ENCODE assay signal across 12 mouse cellular contexts in the genomic region with DNA sequence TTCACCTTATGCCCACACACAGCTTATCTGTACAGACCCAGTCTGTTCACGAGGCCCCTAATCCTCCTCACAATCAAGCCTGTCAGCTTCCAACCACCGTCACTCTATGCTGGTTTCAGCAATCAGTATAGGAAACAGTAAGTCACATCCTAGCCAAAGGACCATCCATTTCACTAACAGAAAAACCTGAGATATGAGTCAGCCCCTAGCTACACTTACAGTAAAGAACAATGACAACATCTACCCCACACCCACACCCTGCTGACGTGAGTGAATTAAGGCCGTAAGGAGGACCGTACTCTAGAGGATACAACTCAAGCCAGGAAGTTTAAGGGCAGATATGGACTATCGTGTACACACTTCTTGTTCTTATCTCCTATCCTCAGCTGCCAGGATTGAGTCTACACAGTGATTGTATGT.
A peak's percentile ranks its signal among the peaks of the same experiment; 100 is the strongest.
DNase-seq lines count a peak whose midpoint lies in the region; ATAC-seq and TF ChIP-seq lines count a peak whose summit lies in the region.
"Had no signal": no experiment of that assay in that cellular context is flagged by ENCODE, and none has a peak within 500 bp of the region (broad histone marks: within the 10 kb centered on the region; RNA-seq: fewer than 3 reads in every experiment).

No protein-coding gene starts in this region.

- DNase-seq in liver, embryonic 11.5 days (ENCODE audit: low spot score): no peak
- no peak for DNase-seq in liver
- peak; percentile 57 for DNase-seq in MEL (ENCODE audit: low read depth, low spot score)
- no peak for DNase-seq in stomach, postnatal 0 days (ENCODE audit: low spot score)
- DNase-seq in thymus, postnatal 14 days: no peak
- DNase-seq in gastrocnemius, postnatal 14 days: no peak
- DNase-seq: adrenal gland, postnatal 25 days; cerebellum, postnatal 25 days had no signal

- peaks cover 12% of the 10 kb centered on the region for H3K4me1 ChIP-seq in liver, embryonic 11.5 days (replicated peaks; ENCODE audit: control insufficient read depth, insufficient read depth, low read length)
- H3K4me1 ChIP-seq in MEL (ENCODE audit: control insufficient read depth in 1 of 2, insufficient read depth in 2 of 2, low read length in 2 of 2): peaks cover 0 to 10% of the 10 kb centered on the region in 2 experiments; a peak in 1 of 4 replicates
- H3K4me1 ChIP-seq in liver, embryonic 12.5 days: peaks cover 35% of the 10 kb centered on the region
- no peaks in the 10 kb centered on the region for H3K4me1 ChIP-seq in stomach, postnatal 0 days (replicated peaks; ENCODE audit: control insufficient read depth, insufficient read depth)
- H3K4me1 ChIP-seq: embryonic facial prominence, embryonic 12.5 days; hindbrain, embryonic 15.5 days had no signal

- peak; percentile 82 for ATAC-seq in liver, embryonic 11.5 days (replicated peaks; ENCODE audit: low FRiP score)
- peak; percentile 77 for ATAC-seq in liver, embryonic 12.5 days
- ATAC-seq in stomach, postnatal 0 days (ENCODE audit: low FRiP score, low TSS enrichment): peak; percentile 71

- intact Hi-C loops in gastrocnemius, postnatal 14 days (cut with DNase I; ENCODE audit: low total_unique reads): no loop called here

- no peak for TF ChIP-seq CTCF in MEL (IDR thresholded peaks at IDR 0.05 in 2 of 3, conservative IDR thresholded peaks at IDR 0.05 in 1 of 3; ENCODE audit: control insufficient read depth in 1 of 3, insufficient read depth in 1 of 3, low read depth in 2 of 3, low read length in 3 of 3, poor library complexity in 1 of 3, severe bottlenecking in 1 of 3)
- no peak for TF ChIP-seq CTCF in stomach, postnatal 0 days (IDR thresholded peaks at IDR 0.05; ENCODE audit: low read depth)

- H3K4me3 ChIP-seq in liver, embryonic 11.5 days (ENCODE audit: low read depth, low read length): no peak overlapping the region
- H3K4me3 ChIP-seq in MEL (ENCODE audit: control insufficient read depth in 1 of 2, insufficient read depth in 1 of 2, low read depth in 2 of 2, low read length in 2 of 2): no peak overlapping the region
- H3K4me3 ChIP-seq in liver, embryonic 12.5 days: no peak overlapping the region
- no peak overlapping the region for H3K4me3 ChIP-seq in stomach, postnatal 0 days (ENCODE audit: low read depth, low read length)
- H3K4me3 ChIP-seq: embryonic facial prominence, embryonic 12.5 days; hindbrain, embryonic 15.5 days; megakaryocyte, embryonic 14.5 days had no signal

- H3K27me3 ChIP-seq in liver, embryonic 11.5 days (replicated peaks; ENCODE audit: control insufficient read depth, insufficient read depth, low read length): no peaks in the 10 kb centered on the region
- H3K27me3 ChIP-seq in MEL (ENCODE audit: control insufficient read depth in 1 of 2, insufficient read depth in 2 of 2, low read length in 2 of 2): no peaks in the 10 kb centered on the region
- no peaks in the 10 kb centered on the region; the same call in 1 of the 2 replicates for H3K27me3 ChIP-seq in liver, embryonic 12.5 days (replicated peaks)
- no peaks in the 10 kb centered on the region for H3K27me3 ChIP-seq in stomach, postnatal 0 days (ENCODE audit: control insufficient read depth, insufficient read depth, low read length)
- H3K27me3 ChIP-seq: embryonic facial prominence, embryonic 12.5 days; hindbrain, embryonic 15.5 days; megakaryocyte, embryonic 14.5 days had no signal

- H3K36me3 ChIP-seq in liver, embryonic 11.5 days (ENCODE audit: control insufficient read depth, insufficient read depth, low read length): peaks cover 2% of the 10 kb centered on the region; the same call in 1 of the 2 replicates
- H3K36me3 ChIP-seq in MEL (ENCODE audit: control insufficient read depth in 1 of 2, insufficient read depth in 2 of 2, low read length in 2 of 2): peaks cover 0 to 11% of the 10 kb centered on the region in 2 experiments; a peak in 3 of 4 replicates
- peaks cover 54% of the 10 kb centered on the region for H3K36me3 ChIP-seq in liver, embryonic 12.5 days
- H3K36me3 ChIP-seq in stomach, postnatal 0 days (ENCODE audit: control insufficient read depth, insufficient read depth, low read length): peaks cover 9% of the 10 kb centered on the region; the same call in 1 of the 2 replicates
- H3K36me3 ChIP-seq: hindbrain, embryonic 15.5 days had no signal

- no peaks in the 10 kb centered on the region for H3K79me2 ChIP-seq in MEL (ENCODE audit: control insufficient read depth, insufficient read depth, low read length, poor library complexity)

- no peak overlapping the region for H3K9ac ChIP-seq in liver, embryonic 11.5 days (ENCODE audit: low read depth, low read length)
- H3K9ac ChIP-seq in MEL (ENCODE audit: control insufficient read depth, low read depth, low read length, poor library complexity, severe bottlenecking): no peak overlapping the region
- H3K9ac ChIP-seq in liver, embryonic 12.5 days: no peak overlapping the region
- no peak overlapping the region for H3K9ac ChIP-seq in stomach, postnatal 0 days (ENCODE audit: low read length)
- H3K9ac ChIP-seq: embryonic facial prominence, embryonic 12.5 days; hindbrain, embryonic 15.5 days had no signal

- no peak overlapping the region for H3K4me2 ChIP-seq in liver, embryonic 11.5 days
- H3K4me2 ChIP-seq in liver, embryonic 12.5 days: no peak overlapping the region
- H3K4me2 ChIP-seq in stomach, postnatal 0 days (replicated peaks; ENCODE audit: low read depth): no peak overlapping the region
- H3K4me2 ChIP-seq: embryonic facial prominence, embryonic 12.5 days; hindbrain, embryonic 15.5 days had no signal

- no peaks in the 10 kb centered on the region for H3K9me3 ChIP-seq in liver, embryonic 11.5 days (ENCODE audit: control insufficient read depth, low read length)
- H3K9me3 ChIP-seq in MEL (replicated peaks; ENCODE audit: insufficient read depth, low read length): no peaks in the 10 kb centered on the region
- H3K9me3 ChIP-seq in liver, embryonic 12.5 days (replicated peaks): no peaks in the 10 kb centered on the region
- no peaks in the 10 kb centered on the region for H3K9me3 ChIP-seq in stomach, postnatal 0 days (ENCODE audit: control insufficient read depth, low read length)
- H3K9me3 ChIP-seq: embryonic facial prominence, embryonic 12.5 days; hindbrain, embryonic 15.5 days; megakaryocyte, embryonic 14.5 days had no signal

- WGBS in liver, embryonic 11.5 days: 31% methylated on average over 6 of the region's 6 CpGs
- 12% methylated on average over 6 of the region's 6 CpGs for WGBS in liver, embryonic 12.5 days (ENCODE audit: insufficient replicate concordance)
- 64% methylated on average over 6 of the region's 6 CpGs for WGBS in stomach, postnatal 0 days

- TF ChIP-seq POLR2A in MEL (IDR thresholded peaks at IDR 0.05; ENCODE audit: control insufficient read depth in 1 of 2, insufficient read depth in 1 of 2, low read depth in 1 of 2, low read length in 2 of 2, poor library complexity in 1 of 2): no peak

- no peak for TF ChIP-seq RAD21 in MEL (IDR thresholded peaks at IDR 0.05; ENCODE audit: low read depth, low read length)

- no peak overlapping the region for H3K27ac ChIP-seq in liver, embryonic 11.5 days (ENCODE audit: low read depth, low read length)
- H3K27ac ChIP-seq in MEL (ENCODE audit: control insufficient read depth, low read depth, low read length): no peak overlapping the region
- no peak overlapping the region for H3K27ac ChIP-seq in liver, embryonic 12.5 days
- no peak overlapping the region for H3K27ac ChIP-seq in stomach, postnatal 0 days (replicated peaks)
- H3K27ac ChIP-seq: embryonic facial prominence, embryonic 12.5 days; hindbrain, embryonic 15.5 days had no signal

- TF ChIP-seq EP300 in MEL (IDR thresholded peaks at IDR 0.05; ENCODE audit: low read depth in 1 of 2, low read length in 2 of 2): peak; percentile 36 to 45; a peak in 3 of 4 replicates
- no peak for TF ChIP-seq EP300 in stomach, postnatal 0 days (optimal IDR thresholded peaks at IDR 0.05)

TF ChIP-seq in MEL, 35 proteins besides CTCF, POLR2A, EP300 and RAD21:
- TF ChIP-seq RCOR1 (IDR thresholded peaks at IDR 0.05; ENCODE audit: low read depth, low read length) (peak; percentile 89), GABPA (IDR thresholded peaks at IDR 0.05; ENCODE audit: low read depth, low read length) (no peak), UBTF (IDR thresholded peaks at IDR 0.05; ENCODE audit: borderline replicate concordance, insufficient read depth, low read depth, low read length) (no peak), ZC3H11A (IDR thresholded peaks at IDR 0.05; ENCODE audit: low read depth, low read length) (no peak), TBP (IDR thresholded peaks at IDR 0.05; ENCODE audit: low read depth, low read length) (no peak), BHLHE40 (IDR thresholded peaks at IDR 0.05; ENCODE audit: borderline replicate concordance, low read depth, low read length) (no peak), ZKSCAN1 (IDR thresholded peaks at IDR 0.05; ENCODE audit: low read depth, low read length) (no peak), GATA1 (IDR thresholded peaks at IDR 0.05; ENCODE audit: low read depth, low read length) (peak; percentile 83), NRF1 (IDR thresholded peaks at IDR 0.05; ENCODE audit: insufficient read depth, low read depth, low read length, poor library complexity, severe bottlenecking) (no peak), MAX (IDR thresholded peaks at IDR 0.05; ENCODE audit: low read length) (no peak), TCF12 (IDR thresholded peaks at IDR 0.05; ENCODE audit: low read depth, low read length) (peak; percentile 59), TAL1 (IDR thresholded peaks at IDR 0.05; ENCODE audit: low read length) (peak; percentile 47)
